Mouse (Mus musculus) CD4-positive, CD25-positive, alpha-beta regulatory T cell, adult 9 weeks (primary cell): Measurements from ENCODE around the gene Plcb4. TPM values are rescaled to one million over a fixed set of nuclear protein-coding genes. Genes with fewer than 3 reads are reported as not detected.

ENCODE experiments used
- polyA plus RNA-seq: library from polyadenylated mRNA; unstranded; fragments of 100-300 nt; shearing (Covaris generic); gene quantifications from one replicate; pipeline ENCODE4 v1.2.1, GENCODE M21; 2017

The Plcb4 gene
- polyA plus RNA-seq, result 16.1 TPM

DNA sequence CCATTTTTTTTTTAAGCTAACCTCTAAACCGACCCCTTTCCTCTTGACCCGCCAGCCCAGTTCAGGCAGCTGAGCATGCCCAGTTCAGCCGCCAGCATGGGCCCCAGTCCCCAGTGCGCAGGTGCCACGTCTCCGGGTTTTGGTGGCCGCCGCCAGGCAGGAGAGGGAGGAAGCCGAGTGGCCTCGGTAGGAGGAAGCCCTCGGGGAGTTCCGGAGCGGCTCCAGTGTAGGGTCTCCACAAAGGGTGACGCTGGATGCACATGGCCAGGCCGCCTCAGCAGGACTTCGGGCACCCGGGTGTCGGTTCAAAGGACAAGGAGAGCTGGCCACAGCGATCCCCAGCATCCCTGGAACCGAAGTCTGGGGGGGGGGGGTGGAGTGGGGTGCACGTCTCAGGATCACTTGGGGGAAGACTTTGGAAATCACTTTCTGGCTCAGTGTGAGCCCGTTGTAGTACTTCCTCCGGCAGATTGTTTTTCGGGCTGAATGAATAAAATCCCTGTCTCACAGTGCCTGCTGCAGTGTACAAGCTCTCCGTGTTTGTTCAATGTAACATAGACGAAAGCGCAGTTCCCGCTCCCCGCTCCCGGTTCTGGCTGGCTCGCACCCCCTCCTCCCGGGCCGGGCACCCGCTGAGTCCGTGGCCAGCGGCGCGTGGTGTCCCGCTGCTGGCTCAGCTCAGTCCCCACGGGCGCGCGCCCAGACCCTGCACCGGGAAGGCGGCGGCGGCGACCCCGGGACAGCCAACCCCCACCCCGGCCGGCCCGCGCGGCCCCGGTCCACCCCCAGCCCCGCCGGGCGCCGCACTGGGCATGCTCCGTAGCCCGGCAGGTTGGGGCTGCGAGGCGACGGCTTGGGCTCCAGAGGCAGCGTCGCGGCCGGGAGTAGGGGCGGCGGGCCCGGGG lies at the start of gene Plcb4:
Gene Plcb4 (plus strand): TSS at position 526 of the 905 bp plus-strand sequence.

DNA sequence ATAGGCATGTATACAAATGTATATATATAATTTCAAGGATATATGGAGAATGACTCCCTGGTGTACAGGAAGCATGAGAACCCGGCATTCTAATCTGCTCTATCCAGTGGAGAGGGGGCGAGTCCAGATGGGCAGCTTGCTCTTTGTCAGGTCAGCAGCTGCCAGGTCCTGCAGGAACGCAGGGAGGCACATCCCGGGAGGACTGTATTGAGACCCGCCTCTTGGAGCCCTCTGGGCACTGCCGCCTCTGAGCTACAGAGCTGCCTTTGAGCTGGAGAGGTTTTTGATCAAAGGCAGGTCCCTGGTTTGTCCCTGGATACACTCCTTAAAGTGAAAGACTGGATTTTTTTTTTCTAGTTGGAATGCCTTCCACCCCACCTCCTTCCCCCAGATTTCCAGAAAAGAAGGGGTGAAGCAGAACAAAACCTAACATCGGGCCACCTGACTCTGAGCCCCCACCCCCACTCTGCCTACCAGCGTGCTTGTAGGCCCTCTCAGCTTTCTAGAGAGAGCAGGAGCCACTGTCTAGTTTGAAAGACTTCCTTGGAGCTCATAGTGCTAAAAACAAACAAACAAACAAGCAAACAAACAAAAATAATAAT lies 393.0 kb downstream of the Plcb4 start, which contains the start of gene Lamp5:
Gene Lamp5 (plus strand): TSS at position 552 of the 602 bp plus-strand sequence.

